Mouse (Mus musculus): ENCODE results near the gene Il7r. TPM values are rescaled to one million over a fixed set of nuclear protein-coding genes. Genes with fewer than 3 reads are reported as not detected.

Gene Il7r
- polyA plus RNA-seq, 1 experiment from 2014 or later = not detected

Other genes with a start within 250 kb of the Il7r start
- not detected in 2 replicates for gene Ugt3a2, start 194.6 kb downstream of the Il7r start, polyA plus RNA-seq (2016; fragmentation: Nextera tagmentation; extraction: Ambion mirVana)
- 0.51 and 2.0 TPM in 2 replicates for gene Capsl, start 94.1 kb downstream of the Il7r start, polyA plus RNA-seq (2016; fragmentation: Nextera tagmentation; extraction: Ambion mirVana)
- gene Spef2, start 218.7 kb upstream of the Il7r start, polyA plus RNA-seq (2016; fragmentation: Nextera tagmentation; extraction: Ambion mirVana) = 0.25 and 0.33 TPM in 2 replicates